Mouse (Mus musculus) testis, adult 2 months (tissue): Measurements from ENCODE around the gene Clip2.

ENCODE experiments used
- CTCF ChIP-seq: fragments of 200-500 bp; IDR thresholded peaks from 2 replicates; pipeline ENCODE4 v1.5.1; 2012; ENCODE audit warnings: low read depth, mild to moderate bottlenecking, inconsistent platforms, low read length, moderate library complexity; ENCODE audit not compliant: control insufficient read depth, insufficient read depth, insufficient replicate concordance
- POLR2A ChIP-seq: fragments of 200-500 bp; IDR thresholded peaks from 2 replicates; pipeline ENCODE4 v1.6.1; 2012; ENCODE audit warnings: low read depth, mild to moderate bottlenecking, inconsistent platforms, low read length, moderate library complexity; ENCODE audit not compliant: control insufficient read depth

GRCm38 (mm10) chr5:134500062-134500461 is 52.2 kb downstream of the Clip2 start:
- TF ChIP-seq POLR2A (no peak), CTCF (peak; percentile 53; the same call in 1 of the 2 replicates)
